Mouse (Mus musculus) kidney, postnatal 4 days (tissue): Measurements from ENCODE around the gene Tysnd1.

Source experiments
- DNase-seq, 2 experiments: peaks; one replicate each; pipeline ENCODE4 v3.0.0; 2021; ENCODE audit warnings: mixed read lengths in 2 of 2

Tysnd1 gene

DNA sequence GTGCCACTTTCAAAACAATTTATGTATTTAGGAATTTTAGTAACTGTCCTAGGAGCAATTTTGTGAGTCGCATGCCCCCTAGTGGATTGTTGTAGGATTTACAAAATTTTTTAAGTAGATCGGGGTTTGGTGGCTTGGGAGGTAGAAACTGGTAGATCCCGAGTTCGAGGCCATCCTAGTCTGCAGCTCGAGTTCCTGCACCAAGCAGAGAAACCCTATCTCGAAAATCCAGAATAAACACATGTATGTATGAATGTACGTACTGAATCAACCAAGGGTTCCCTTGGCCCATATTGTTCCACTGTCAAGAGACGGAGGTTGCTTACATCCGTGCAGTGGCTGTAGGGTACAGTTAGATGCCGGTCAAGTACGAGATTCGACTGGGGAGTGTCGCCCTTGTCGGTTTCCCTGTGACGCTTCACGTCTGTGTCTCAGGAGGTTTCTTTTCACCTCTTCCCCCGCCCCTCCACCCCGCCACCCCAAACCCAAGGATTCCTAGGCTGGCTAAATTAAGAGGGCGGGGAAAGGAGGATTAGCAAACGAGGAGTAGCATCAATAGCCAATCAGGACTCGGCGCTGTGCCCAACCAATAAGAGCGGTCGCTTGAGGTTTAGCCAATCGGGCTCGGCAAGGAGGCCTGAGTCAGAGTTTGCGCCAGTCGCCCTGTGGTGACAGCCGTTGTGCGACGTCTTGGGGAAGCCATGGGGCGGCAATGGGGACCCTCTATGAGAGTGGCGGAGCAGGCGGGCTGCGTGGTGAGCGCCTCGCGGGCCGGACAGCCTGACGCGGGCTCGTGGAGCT, at the start of gene Tysnd1:
Gene Tysnd1 (plus strand): TSS at position 645 of the 801 bp plus-strand sequence.
- DNase-seq = peak; percentile 99

DNA sequence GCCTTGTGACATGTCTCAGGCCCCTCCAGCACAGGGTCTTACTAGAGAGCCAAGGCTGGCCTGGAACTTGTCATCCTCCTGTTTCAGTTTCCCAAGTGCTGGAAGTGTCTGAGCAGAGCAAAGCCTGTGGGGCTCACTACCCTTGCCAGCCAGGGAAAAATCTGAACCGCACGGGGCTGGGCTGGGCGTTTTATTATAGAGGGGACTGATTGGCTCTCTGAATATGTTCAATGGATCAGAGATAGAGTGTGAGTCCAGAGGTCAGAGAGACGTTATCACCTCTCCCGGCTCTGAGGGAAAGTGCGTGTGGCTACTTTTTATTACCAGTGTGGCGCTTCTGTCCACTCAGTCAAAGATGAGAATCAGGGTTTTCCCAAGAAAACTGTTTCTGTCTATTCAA, 48.8 kb upstream of the Tysnd1 start:
- no peak for DNase-seq

DNA sequence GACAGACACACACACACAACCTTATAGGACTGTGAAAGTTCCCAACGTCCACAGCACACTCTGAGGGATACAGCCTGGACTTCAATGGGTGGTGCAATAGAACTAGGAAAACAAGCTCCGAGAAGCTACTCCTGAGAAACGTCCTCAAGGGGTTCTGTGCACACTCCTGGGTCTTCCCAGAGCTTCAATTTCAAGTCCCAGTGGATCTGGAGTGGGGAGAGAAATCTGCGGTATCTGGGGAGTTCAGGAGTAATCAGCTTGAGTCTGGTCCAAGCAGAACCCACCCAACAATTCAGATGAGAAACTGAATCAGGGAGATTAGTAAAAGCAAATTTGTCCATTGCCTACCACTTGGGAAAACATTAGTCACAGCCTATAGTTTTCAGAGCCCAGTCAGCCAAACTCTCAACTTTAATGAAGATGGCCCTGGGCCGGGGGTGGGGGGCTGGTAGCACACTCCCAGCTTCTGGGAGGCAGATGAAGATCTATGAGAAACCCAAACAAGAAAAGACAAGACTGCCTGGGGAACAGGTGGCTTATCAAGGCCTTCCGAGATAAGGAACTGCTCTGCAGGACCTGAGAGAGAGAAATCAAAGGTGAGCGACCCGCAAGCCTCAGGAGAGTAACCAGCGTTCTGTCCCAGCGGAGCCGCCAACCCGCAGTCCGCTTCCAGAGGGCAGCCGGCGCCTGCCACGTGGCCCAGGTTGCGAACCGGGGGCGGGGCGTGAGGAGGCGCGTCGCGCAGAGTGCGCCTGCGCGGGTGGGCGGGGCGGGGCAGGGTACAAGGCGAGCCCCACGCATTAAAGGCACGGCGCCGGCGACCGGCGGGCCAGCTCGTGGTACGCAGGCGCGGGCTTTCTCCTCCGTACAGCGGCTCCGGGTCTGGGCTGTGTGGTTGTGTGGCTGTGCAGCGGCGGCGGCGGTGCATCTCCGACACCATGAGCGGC, 47.3 kb upstream of the Tysnd1 start, which contains the start of gene Ppa1:
Gene Ppa1 (plus strand): TSS at position 763 of the 947 bp plus-strand sequence.
- peak; percentile 90 to 94 for DNase-seq

DNA sequence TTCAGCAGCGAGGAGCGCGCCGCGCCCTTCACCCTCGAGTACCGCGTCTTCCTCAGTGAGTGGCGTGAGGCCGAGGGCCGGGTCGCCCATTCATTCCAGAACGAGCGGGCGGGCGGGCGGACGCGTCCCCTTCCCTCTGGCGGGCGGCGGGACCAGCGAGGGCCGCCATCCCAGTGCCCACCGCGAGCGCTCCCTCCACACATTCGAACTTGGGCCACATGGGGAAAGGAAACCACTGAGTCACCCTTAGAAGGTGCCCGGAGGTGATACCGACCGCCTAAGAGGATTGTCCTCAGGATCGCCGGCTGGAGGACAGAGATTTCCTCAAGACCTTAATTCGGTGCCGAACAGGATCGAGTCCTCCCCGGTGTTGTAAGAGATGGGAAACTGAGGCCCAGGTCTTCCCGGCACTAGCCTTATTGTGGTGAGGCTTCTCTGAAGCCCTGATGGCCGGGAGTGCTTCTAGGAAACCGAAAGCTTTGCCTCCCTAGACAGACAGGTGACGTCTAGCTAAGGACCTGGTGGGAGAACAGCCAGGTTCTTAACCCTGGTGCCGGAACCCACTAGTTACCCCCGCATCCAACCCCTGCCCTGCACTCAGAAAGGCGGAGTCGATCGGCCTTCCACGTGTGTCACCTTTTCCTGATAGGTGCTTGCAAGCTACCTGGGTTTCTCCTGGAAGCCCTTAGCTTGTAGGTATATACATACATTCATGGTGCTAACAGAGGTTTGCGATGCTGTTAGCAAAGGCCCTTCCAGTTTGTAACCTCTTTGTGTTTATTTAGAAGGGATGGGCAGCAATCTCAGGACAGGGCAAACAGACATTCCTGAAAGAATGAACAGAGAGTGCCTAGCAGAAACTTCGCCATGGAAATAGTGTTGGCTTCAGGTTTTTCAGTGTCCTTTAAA, 46.3 kb upstream of the Tysnd1 start:
- DNase-seq = peak in 1 of 2 experiments; percentile 22

DNA sequence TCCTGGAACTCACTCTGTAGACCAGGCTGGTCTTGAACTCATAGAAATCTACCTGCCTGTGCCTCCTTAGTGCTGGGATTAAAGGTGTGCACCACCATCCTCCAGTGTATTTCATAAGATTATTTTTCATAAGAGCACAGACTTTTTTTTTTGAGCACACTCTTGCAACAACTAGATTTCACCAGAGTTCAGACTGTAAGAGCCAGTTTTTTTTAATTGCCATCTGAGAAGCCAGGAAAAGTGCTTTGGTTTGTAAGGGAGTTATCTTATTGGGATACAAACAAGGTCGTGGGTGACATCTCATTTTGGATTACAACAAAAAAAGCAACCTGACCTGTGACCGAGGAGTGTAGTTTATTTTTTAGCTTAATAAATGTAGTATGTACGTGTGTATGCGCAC, 41.2 kb upstream of the Tysnd1 start:
- no peak for DNase-seq

DNA sequence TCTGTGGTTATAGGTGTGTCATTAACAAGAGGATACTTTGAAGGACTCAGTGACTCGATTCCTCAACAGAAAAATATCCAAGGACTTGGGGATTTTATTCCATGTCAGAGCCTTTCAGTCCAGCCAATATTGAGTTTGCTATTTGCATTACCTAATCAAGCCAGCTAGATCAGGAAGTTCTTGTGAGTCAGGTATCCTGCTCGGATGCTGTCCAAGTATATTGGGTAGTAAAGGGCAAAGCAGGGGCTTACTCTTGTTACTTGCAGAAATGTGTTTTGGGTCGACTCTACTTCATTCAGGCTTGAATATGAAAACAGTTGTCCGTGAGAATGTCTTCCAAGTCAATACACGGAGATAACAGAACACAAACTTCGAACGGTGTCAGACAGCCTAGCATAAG, 40.6 kb upstream of the Tysnd1 start:
- DNase-seq = no peak

DNA sequence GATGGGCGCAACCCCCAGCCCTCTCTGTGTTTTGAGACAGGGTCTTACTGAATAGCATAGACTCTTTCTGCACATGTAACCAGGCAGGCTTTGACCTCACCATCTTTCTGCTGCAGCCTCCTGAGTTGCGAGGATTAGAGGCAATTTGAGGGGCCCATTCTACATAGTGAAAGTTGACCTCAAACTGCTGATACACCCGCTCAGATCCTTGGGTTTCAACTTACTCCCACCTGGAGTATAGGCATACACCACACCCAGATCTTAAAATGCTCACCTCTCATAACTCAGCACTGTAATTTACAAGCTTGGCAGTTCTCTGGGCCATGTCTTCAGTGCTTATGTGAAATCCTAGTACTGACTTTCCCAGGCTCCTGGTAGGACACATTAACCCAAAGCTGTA, 40.1 kb upstream of the Tysnd1 start:
- DNase-seq = no peak

DNA sequence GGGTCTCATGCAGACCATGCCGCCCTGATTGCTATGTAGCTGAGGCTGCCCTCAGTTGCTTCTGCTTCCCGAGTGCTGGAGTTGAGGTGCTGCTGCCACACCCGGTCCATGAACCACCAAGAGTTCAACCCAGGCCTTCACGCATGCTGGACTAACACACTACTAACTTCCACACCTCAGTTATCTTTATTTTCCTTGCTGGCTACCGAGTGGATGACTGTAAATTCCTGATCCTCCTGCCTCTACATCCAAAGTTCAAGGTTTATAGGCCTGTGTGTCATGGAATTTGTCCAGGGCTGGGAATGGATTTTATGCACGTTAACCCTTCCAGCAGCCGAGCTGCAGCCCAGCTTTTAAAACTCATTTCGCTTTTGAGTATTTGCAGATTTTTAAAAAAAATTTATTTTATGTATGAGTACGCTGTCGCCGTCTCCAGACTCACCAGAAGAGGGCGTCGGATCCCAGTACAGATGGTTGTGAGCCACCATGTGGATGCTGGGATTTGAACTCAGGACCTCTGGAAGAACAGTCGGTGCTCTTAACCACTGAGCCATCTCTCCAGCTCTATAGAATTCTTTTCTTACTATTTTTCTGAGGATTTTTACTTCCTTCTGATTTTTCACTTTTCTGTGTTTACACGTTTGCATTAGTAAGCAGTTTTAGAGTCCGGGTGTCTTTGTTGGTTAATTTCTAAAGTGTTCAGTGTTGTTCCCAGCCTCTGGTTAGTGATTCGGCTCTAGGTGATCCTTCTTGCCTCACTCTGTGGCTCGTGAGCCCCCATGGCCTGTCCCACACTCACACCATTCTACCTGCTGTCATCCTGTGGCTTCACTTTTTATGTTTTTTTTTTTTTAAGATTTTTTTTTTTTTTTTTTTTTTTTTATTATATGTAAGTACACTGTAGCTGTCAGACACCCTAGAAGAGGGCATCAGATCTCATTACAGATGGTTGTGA, 38.1 kb upstream of the Tysnd1 start:
- DNase-seq = peak in 1 of 2 experiments; percentile 17

DNA sequence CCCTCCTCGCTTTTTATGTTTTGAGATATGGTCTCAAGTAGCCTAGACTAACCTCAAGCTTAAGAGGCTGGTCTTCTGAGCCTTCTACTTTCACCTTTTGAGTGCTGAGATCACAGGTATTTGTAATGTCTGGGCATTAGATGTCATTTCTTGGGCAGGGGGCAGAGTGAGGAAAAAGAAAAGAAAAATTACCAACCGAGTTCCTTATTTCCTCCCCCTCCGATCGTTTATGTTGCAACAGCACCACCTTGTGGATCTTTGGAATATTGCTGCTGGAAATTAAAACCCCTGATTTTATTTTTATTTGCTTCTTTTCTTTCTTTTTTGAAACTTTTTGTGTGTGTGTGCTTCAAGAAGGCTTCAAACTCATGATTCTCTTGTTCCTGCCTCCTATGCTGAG, 37.3 kb upstream of the Tysnd1 start:
- peak; percentile 39 to 43 for DNase-seq

DNA sequence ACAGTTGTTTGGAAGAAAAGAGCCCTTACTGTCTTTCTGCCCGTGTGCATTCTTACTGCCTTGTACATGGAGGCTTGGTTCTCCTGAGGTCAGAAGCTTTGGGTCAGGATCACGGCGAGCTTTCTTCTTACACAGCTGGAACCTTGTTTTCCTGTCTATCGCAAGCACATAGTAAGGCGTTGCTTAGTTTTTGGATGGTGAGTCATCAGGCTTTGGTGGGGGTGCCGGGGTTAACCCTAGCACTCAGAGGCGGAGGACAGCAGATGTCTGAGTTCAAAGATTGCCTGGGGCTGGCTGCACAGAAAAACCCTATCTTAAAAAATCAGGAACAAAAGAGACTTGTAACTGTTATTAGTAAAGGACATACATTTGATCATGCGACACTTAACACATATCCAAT, 33.4 kb upstream of the Tysnd1 start:
- no peak for DNase-seq

DNA sequence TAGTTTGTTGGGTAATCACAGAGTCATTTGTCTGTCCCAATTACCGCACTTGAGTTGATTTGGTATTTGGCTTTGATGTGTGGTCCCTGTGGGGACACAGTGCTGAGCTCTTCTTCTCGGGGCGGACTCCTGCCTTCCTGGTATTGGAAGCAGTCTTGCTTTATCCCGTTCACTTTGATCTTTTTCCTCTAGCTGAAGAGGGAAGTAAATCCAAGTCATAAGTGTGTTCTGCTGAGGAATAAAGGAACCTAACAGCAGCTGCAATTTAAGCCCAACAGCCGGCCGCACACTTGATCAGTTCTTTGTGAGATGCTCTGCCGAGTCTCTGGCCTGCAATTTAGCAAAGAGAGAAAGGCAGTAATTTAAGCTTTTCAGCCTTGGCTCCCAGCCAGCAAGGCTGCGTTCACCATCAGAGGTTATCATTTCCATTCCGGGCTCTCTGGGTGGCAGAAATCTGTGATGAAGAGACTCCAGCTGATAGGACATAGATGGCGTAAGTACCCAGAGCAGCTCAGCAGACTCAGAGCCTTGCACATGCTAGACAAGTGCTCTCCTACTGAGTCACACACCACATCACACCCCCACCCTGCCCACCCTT, 32.8 kb upstream of the Tysnd1 start:
- peak in 1 of 2 experiments; percentile 22 for DNase-seq

DNA sequence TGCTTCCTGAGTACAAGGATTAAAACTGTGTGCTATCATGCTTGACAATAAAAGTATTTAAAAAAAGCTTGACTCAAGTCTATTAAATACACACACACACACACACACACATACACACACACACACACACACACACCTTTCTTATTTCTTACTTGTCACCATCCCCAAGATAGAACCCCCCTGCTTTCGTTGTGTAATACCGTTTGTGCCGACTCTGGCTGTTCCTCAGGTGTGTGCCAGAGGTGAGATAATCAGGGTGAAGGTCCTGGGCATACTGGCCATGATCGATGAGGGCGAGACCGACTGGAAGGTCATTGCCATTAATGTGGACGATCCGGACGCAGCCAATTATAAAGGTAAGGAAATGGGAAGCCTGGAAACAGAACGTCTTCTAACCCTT, 30.2 kb upstream of the Tysnd1 start:
- no peak for DNase-seq

DNA sequence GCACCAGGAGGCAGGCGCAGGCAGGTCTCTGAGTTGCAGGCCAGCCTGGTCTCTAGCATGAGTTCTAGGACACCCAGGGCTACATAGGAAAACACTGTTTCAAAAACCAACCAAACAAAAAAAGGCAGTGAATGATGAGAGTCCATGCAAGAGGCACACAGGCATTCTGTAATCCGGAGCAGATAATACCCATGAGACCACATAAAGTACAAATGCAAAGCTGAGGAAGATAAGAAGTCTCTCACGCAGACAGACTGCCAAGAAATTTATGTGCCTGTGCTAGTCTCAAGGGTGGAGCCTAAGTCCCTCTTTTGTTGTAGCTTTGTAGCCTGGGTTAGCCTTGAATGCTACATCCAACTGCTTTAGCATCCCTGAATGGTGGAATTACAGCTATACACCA, 29.7 kb upstream of the Tysnd1 start:
- DNase-seq = no peak

DNA sequence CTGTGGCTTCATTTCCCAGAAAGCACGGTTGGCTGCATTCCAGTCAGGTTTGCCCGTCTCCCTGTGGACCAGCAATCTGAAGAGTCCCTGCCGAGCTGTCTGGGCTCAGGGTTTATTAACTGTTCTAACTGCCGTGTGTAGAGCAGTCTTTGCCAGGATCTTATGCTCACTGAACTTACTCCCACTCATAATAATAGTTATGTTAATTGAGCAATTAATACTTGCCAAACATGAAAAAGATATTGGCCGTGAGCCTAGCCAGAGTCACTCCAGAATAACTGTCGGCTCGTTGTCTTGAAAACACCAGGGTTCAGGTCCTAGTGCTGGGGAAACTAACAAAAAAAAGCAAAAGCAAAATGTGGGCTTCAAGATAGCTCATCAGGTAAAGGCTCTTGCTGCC, 26.0 kb upstream of the Tysnd1 start:
- DNase-seq = no peak

DNA sequence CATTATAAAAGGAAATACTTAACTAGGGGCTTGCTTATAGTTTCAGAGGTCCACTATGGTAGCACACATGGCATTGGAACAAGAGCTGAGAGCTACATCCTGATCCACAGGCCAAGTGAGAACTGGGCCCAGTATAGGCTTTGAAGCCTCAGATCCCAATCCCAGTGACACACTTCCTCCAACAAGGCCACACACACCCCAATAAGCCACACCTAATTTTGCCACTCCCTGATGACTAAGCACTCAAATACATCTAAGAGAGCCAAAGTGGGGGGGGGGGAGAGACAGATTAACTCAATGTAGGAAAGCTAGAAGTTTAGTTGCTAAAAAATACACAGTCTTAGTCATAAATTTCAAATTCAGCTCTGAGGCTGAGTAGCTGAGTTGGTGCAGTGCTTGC, 25.4 kb upstream of the Tysnd1 start:
- no peak for DNase-seq

DNA sequence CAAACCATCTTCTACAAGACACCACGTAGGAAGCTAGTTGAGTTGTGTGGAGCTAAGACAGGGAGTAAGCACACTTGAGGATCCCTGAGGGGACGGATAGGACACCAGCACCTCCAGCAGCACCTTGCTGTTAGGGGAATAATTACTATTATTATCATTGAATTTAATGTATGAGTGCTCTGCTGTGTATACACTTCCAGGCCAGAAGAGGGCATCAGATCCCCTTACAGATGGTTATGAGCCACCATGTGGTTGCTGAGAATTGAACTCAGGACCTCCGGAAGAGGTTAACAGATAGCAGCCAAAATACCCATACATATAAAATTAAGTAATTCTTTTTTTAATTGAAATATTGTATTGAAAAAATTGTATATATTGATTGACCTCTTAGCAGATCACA, 24.6 kb upstream of the Tysnd1 start:
- no peak for DNase-seq

DNA sequence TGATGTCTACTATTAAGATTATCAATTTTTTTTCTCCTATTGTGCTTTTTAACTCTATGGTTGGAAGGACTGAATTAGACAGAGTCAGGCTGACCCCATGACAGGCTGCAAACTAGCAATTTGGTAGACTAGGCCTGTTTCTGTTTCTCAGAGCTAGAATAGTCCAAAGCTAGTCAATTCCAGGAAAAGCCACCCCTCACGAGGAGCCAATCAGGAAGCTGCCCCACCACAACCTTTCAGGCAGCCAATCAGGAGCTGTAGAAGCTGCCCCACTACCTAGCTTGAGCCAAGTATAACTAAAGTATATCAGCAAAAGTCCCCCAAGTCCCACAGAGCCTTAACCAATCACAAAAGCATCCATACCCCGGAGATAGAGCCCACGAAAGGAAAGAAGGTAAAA, 19.4 kb upstream of the Tysnd1 start:
- DNase-seq = no peak

DNA sequence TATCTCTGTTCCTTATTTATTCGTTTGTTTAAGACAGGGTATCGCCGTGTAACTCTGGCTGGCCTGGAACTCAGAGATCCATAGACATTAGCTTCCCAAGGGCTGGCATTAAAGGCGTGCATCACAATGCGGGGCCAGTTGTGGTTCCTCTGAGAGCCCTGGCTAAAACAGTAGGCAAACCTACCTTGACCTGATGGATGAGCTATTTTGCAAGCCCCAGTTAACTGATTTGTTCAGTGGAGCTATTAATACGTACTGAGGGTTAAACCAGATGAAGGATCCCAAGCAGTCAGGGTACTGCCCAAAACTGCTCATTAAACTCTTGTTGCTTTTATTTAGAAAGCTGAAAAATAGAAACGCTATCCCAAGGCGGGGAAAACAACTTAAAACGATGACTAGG, 15.8 kb upstream of the Tysnd1 start:
- no peak for DNase-seq

DNA sequence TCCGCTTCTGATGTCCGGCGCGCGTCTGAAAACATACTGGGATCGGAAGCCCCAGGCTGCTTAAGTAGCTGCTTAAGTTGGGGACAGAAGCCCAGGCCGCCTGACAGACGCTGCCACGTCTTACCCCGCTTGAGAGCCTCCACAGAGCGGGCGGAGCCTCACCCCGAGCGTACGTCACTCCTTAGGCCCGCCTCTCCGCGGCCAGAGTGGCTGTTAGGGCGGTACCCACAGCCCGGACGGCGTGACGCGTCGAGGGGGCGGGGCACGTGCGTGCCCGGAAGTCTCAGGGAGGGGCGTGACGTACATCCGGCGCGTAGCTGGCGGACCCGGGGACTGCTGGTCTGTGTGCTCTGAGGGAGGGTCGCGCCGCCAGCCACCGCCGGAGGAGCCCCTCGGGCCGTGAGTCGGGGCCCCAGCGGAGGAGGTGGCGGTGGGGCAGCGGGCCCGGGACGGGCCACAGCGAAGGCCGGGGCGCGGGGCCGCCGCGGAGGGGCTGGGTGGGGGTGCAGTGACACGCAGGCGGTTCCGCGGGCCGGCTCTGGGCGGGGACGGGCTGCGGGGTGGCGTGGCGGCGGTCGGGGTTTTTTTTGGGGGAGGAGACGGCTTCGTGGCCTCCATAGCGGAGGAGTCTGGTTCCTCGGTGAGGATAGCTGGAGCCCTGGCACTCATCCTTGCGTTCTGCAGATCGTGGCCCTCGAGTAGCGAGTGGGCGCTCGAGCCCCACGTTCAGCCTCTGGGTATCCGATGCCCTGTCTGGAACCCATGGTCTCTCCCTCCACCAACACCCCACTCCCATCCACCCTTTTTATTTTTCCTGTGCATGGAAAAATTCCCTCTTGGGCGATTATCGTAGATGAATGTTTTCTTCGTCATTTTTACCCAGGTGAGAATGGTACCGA, 15.1 kb upstream of the Tysnd1 start, which contains the start of gene Sar1a:
Gene Sar1a (plus strand): TSS at position 285 of the 899 bp plus-strand sequence.
- peak; percentile 99 for DNase-seq

DNA sequence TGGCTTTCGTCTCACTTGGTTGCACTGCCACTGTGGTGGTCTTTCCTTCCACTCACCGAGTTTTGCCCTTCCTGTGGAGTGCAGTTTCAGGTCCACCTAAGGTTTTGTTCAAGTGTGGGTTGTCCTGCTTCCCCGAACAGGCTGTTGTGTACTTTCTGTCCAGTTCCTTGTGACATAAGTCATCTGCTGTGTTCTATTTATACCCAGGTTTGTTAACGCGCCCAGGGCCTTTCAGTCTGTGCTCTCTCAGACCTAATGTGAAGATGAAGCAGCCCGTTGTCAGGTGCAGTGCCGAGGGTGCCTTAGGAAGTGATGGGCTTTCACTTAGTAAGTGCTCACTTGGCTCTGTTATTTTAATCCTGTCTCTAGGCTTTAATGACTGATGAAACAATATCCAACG, 5.9 kb upstream of the Tysnd1 start:
- DNase-seq = no peak
